Mouse (Mus musculus) MEL (cell line): Measurements from ENCODE around the gene Akt1s1. TPM values are rescaled to one million over a fixed set of nuclear protein-coding genes. Genes with fewer than 3 reads are reported as not detected.

Experiments used
- DNase-seq: peaks from one replicate; pipeline ENCODE4 v3.0.0; 2011; ENCODE audit warnings: low read depth, low spot score
- H3K27ac ChIP-seq: 2 replicates; pipeline ENCODE4 v1.5.1; 2012; ENCODE audit warnings: low read depth, mild to moderate bottlenecking, control low read depth, low read length, moderate library complexity; ENCODE audit not compliant: control insufficient read depth
- H3K27me3 ChIP-seq, 2 experiments: fragments of 150-350 bp in 1 of 2; sonication (generic) in 1 of 2; 2 replicates each; pipeline ENCODE4 v1.6.1; 2012; ENCODE audit warnings: low read length in 2 of 2, mild to moderate bottlenecking in 2 of 2, improper control_type of control experiment in 1 of 2, moderate library complexity in 1 of 2; ENCODE audit not compliant: insufficient read depth in 2 of 2, control insufficient read depth in 1 of 2
- H3K36me3 ChIP-seq, 2 experiments: 2 replicates each; pipeline ENCODE4 v1.6.1; 2012 to 2014; ENCODE audit warnings: low read length in 2 of 2, improper control_type of control experiment in 1 of 2, inconsistent platforms in 1 of 2, mild to moderate bottlenecking in 1 of 2; ENCODE audit not compliant: insufficient read depth in 2 of 2, control insufficient read depth in 1 of 2
- H3K4me1 ChIP-seq, 2 experiments: fragments of 150-350 bp in 1 of 2; sonication (generic) in 1 of 2; 2 replicates each; pipeline ENCODE4 v1.6.1; 2012; ENCODE audit warnings: low read length in 2 of 2, improper control_type of control experiment in 1 of 2, mild to moderate bottlenecking in 1 of 2; ENCODE audit not compliant: insufficient read depth in 2 of 2, control insufficient read depth in 1 of 2
- H3K4me3 ChIP-seq, 2 experiments: fragments of 150-350 bp in 1 of 2; sonication (generic) in 1 of 2; 2 replicates each; pipeline ENCODE4 v1.5.1; 2012; ENCODE audit warnings: low read depth in 2 of 2, low read length in 2 of 2, mild to moderate bottlenecking in 2 of 2, moderate library complexity in 2 of 2, control low read depth in 1 of 2, improper control_type of control experiment in 1 of 2; ENCODE audit not compliant: control insufficient read depth in 1 of 2, insufficient read depth in 1 of 2
- H3K79me2 ChIP-seq: 2 replicates; pipeline ENCODE4 v1.6.1; 2012; ENCODE audit warnings: mild to moderate bottlenecking, low read length, moderate library complexity; ENCODE audit not compliant: control insufficient read depth, poor library complexity, insufficient read depth
- H3K9ac ChIP-seq: 2 replicates; pipeline ENCODE4 v1.6.1; 2012; ENCODE audit warnings: low read depth, mild to moderate bottlenecking, control low read depth, low read length, moderate library complexity; ENCODE audit not compliant: control insufficient read depth, poor library complexity, severe bottlenecking
- H3K9me3 ChIP-seq: fragments of 150-350 bp; sonication (generic); replicated peaks from 2 replicates; pipeline ENCODE4 v1.6.1; 2012; ENCODE audit warnings: mild to moderate bottlenecking, low read length, improper control_type of control experiment, moderate library complexity; ENCODE audit not compliant: insufficient read depth
- CHD2 ChIP-seq: IDR thresholded peaks from 2 replicates; pipeline ENCODE4 v1.6.1; 2011; ENCODE audit warnings: low read length, improper control_type of control experiment
- CTCF ChIP-seq, 3 experiments: IDR thresholded peaks in 2 of 3; conservative IDR thresholded peaks in 1 of 3; 2 replicates each; pipeline ENCODE4 v1.5.1; 2011 to 2012; ENCODE audit warnings: low read length in 3 of 3, low read depth in 2 of 3, mild to moderate bottlenecking in 2 of 3, improper control_type of control experiment in 1 of 3, inconsistent platforms in 1 of 3, mixed read lengths in 1 of 3, moderate library complexity in 1 of 3; ENCODE audit not compliant: control insufficient read depth in 1 of 3, insufficient read depth in 1 of 3, poor library complexity in 1 of 3, severe bottlenecking in 1 of 3
- ELF1 ChIP-seq: IDR thresholded peaks from 2 replicates; pipeline ENCODE4 v1.6.1; 2014; ENCODE audit warnings: low read depth, mild to moderate bottlenecking, inconsistent platforms, low read length, improper control_type of control experiment, moderate library complexity
- EP300 ChIP-seq, 2 experiments: IDR thresholded peaks; 2 replicates each; pipeline ENCODE4 v1.6.1; 2011; ENCODE audit warnings: improper control_type of control experiment in 2 of 2, low read length in 2 of 2, low read depth in 1 of 2, mild to moderate bottlenecking in 1 of 2
- ETS1 ChIP-seq: IDR thresholded peaks from 2 replicates; pipeline ENCODE4 v1.6.1; 2012; ENCODE audit warnings: low read depth, mild to moderate bottlenecking, inconsistent platforms, low read length, improper control_type of control experiment, moderate library complexity
- MAX ChIP-seq: IDR thresholded peaks from 2 replicates; pipeline ENCODE4 v1.6.1; 2011; ENCODE audit warnings: low read length, improper control_type of control experiment
- MAZ ChIP-seq: IDR thresholded peaks from 2 replicates; pipeline ENCODE4 v1.6.1; 2012; ENCODE audit warnings: low read depth, mild to moderate bottlenecking, inconsistent platforms, low read length, improper control_type of control experiment
- MEF2A ChIP-seq: IDR thresholded peaks from 2 replicates; pipeline ENCODE4 v1.6.1; 2014; ENCODE audit warnings: low read depth, mild to moderate bottlenecking, inconsistent platforms, low read length, improper control_type of control experiment; ENCODE audit not compliant: poor library complexity, insufficient replicate concordance, severe bottlenecking; ENCODE audit errors: extremely low read depth
- MYB ChIP-seq: IDR thresholded peaks from 2 replicates; pipeline ENCODE4 v1.6.1; 2011; ENCODE audit warnings: mild to moderate bottlenecking, low read depth, low read length, improper control_type of control experiment
- POLR2A ChIP-seq, 2 experiments: IDR thresholded peaks; 2 replicates each; pipeline ENCODE4 v1.6.1; 2011 to 2012; ENCODE audit warnings: low read length in 2 of 2, mild to moderate bottlenecking in 2 of 2, control low read depth in 1 of 2, improper control_type of control experiment in 1 of 2, low read depth in 1 of 2, moderate library complexity in 1 of 2; ENCODE audit not compliant: control insufficient read depth in 1 of 2, insufficient read depth in 1 of 2, poor library complexity in 1 of 2
- POLR2AphosphoS5 ChIP-seq: IDR thresholded peaks from 2 replicates; pipeline ENCODE4 v1.6.1; 2012; ENCODE audit warnings: low read depth, borderline replicate concordance, mild to moderate bottlenecking, inconsistent platforms, low read length, moderate library complexity, mixed read lengths
- RCOR1 ChIP-seq: IDR thresholded peaks from 2 replicates; pipeline ENCODE4 v1.6.1; 2012; ENCODE audit warnings: low read depth, mild to moderate bottlenecking, inconsistent platforms, low read length, improper control_type of control experiment
- TBP ChIP-seq: IDR thresholded peaks from 2 replicates; pipeline ENCODE4 v1.8.0; 2011; ENCODE audit warnings: low read depth, low read length, improper control_type of control experiment
- TCF12 ChIP-seq: IDR thresholded peaks from 2 replicates; pipeline ENCODE4 v1.6.1; 2014; ENCODE audit warnings: low read depth, mild to moderate bottlenecking, inconsistent platforms, low read length, improper control_type of control experiment, moderate library complexity
- USF1 ChIP-seq: IDR thresholded peaks from 2 replicates; pipeline ENCODE4 v1.6.1; 2014; ENCODE audit warnings: low read depth, mild to moderate bottlenecking, inconsistent platforms, low read length, improper control_type of control experiment, moderate library complexity
- ZC3H11A ChIP-seq: IDR thresholded peaks from 2 replicates; pipeline ENCODE4 v1.6.1; 2012; ENCODE audit warnings: low read depth, mild to moderate bottlenecking, inconsistent platforms, low read length, improper control_type of control experiment
- ZMIZ1 ChIP-seq: IDR thresholded peaks from 2 replicates; pipeline ENCODE4 v1.6.1; 2012; ENCODE audit warnings: low read depth, mild to moderate bottlenecking, inconsistent platforms, low read length, improper control_type of control experiment, moderate library complexity
- polyA plus RNA-seq, 2 experiments: library from polyadenylated mRNA; stranded (reverse) in 1 of 2; unstranded in 1 of 2; fragments of >175 nt in 1 of 2; fragments of >200 nt in 1 of 2; gene quantifications; 2 replicates each; pipeline versions ENCODE4 v1.2.1 to v1.2.4; 2012; ENCODE audit warnings: low replicate concordance in 2 of 2, low read depth in 1 of 2; ENCODE audit not compliant: insufficient read length in 2 of 2, insufficient read depth in 1 of 2, missing spikeins in 1 of 2
- total RNA-seq: library from RNA; depleted of rRNA; stranded (reverse); fragments of 300-350 nt; gene quantifications from 2 replicates; pipeline ENCODE4 v1.2.3, GENCODE M21; 2012

The Akt1s1 gene
- total and polyA plus RNA-seq, 3 experiments, result 37.3 to 71.8 TPM; not detected in 1

- Histone ChIP-seq H3K4me3 (peak overlapping the region; percentile 61 to 96), H3K4me1 (peaks cover 1 to 24% of the 10 kb centered on the region in 2 experiments), H3K36me3 (peaks cover 0 to 15% of the 10 kb centered on the region in 2 experiments; a peak in 2 of 4 replicates), H3K9me3 (no peaks in the 10 kb centered on the region), H3K9ac (peak overlapping the region; percentile 96), H3K27ac (peak overlapping the region; percentile 93), H3K27me3 (no peaks in the 10 kb centered on the region), H3K79me2 (peaks cover 28% of the 10 kb centered on the region)
- TF ChIP-seq RCOR1, result no peak
- TF ChIP-seq ETS1, result no peak
- TF ChIP-seq ELF1, result no peak
- no peak for TF ChIP-seq ZMIZ1
- no peak for TF ChIP-seq MYB
- TF ChIP-seq MAZ, result no peak
- no peak for TF ChIP-seq TBP
- TF ChIP-seq MEF2A, result no peak
- TF ChIP-seq POLR2AphosphoS5, result no peak
- no peak for TF ChIP-seq TCF12
- no peak for TF ChIP-seq MAX
- DNase-seq, result no peak
Observed at GRCm38 (mm10) chr7:44850789-44851624, 2.2 kb downstream of the Akt1s1 start.

- no peak for DNase-seq
- Histone ChIP-seq H3K9me3 (no peaks in the 10 kb centered on the region), H3K4me1 (peaks cover 5 to 29% of the 10 kb centered on the region in 2 experiments), H3K9ac (no peak overlapping the region), H3K79me2 (peaks cover 28% of the 10 kb centered on the region), H3K27me3 (no peaks in the 10 kb centered on the region), H3K4me3 (no peak overlapping the region), H3K36me3 (peaks cover 0 to 20% of the 10 kb centered on the region in 2 experiments; a peak in 2 of 4 replicates), H3K27ac (no peak overlapping the region)
- TF ChIP-seq CTCF (IDR thresholded peaks at IDR 0.05 in 2 of 3, conservative IDR thresholded peaks at IDR 0.05 in 1 of 3; ENCODE audit: control insufficient read depth in 1 of 3, insufficient read depth in 1 of 3, low read depth in 2 of 3, low read length in 3 of 3, poor library complexity in 1 of 3, severe bottlenecking in 1 of 3) (no peak), CHD2 (no peak), EP300 (IDR thresholded peaks at IDR 0.05; ENCODE audit: low read depth in 1 of 2, low read length in 2 of 2) (no peak), POLR2A (IDR thresholded peaks at IDR 0.05; ENCODE audit: control insufficient read depth in 1 of 2, insufficient read depth in 1 of 2, low read depth in 1 of 2, low read length in 2 of 2, poor library complexity in 1 of 2) (no peak), ZC3H11A (no peak), USF1 (no peak), MYB (no peak)
Observed at GRCm38 (mm10) chr7:44851625-44852234, 2.9 kb downstream of the Akt1s1 start.
